Mouse (Mus musculus) cerebellum, adult 2 months (tissue): ENCODE measurements at regions not wholly inside any gene's neighbourhood (a gene's known extent, or its start where the extent isn't known, plus 50 kb on each side); places are given as distances from the start of the nearest gene placed in this dataset.
"Not testable (repeated sequence)": the region's sequence is repeated elsewhere in the genome, so short reads cannot be mapped to it uniquely, and the experiment has no call there.

ENCODE experiments used
- DNase-seq, 2 experiments: peaks; one replicate each; pipeline ENCODE4 v3.0.0; 2021
- H3K27ac ChIP-seq: fragments of 200-500 bp; 2 replicates; pipeline ENCODE4 v1.5.1; 2012; ENCODE audit warnings: low read length, control low read depth, inconsistent platforms; ENCODE audit not compliant: insufficient read depth
- H3K27me3 ChIP-seq: fragments of 200-500 bp; 2 replicates; pipeline ENCODE4 v1.6.1; 2012; ENCODE audit warnings: inconsistent platforms, mild to moderate bottlenecking, low read length, moderate library complexity; ENCODE audit not compliant: control insufficient read depth, insufficient read depth
- H3K4me1 ChIP-seq: fragments of 200-500 bp; 2 replicates; pipeline ENCODE4 v1.6.1; 2011; ENCODE audit warnings: low read length; ENCODE audit not compliant: control insufficient read depth, insufficient read depth
- H3K4me3 ChIP-seq: fragments of 200-500 bp; replicated peaks from 2 replicates; pipeline ENCODE3; 2011; ENCODE audit warnings: mild to moderate bottlenecking, low read depth, low read length, control low read depth; ENCODE audit not compliant: insufficient read depth
- CTCF ChIP-seq: fragments of 200-500 bp; IDR thresholded peaks from 2 replicates; pipeline ENCODE4 v1.5.1; 2011; ENCODE audit warnings: low read depth, mild to moderate bottlenecking, control low read depth, low read length, moderate library complexity, borderline replicate concordance; ENCODE audit not compliant: insufficient read depth
- POLR2A ChIP-seq: fragments of 200-500 bp; IDR thresholded peaks from 2 replicates; pipeline ENCODE4 v1.6.1; 2011; ENCODE audit warnings: low read length, control low read depth, borderline replicate concordance; ENCODE audit not compliant: insufficient read depth
- WGBS: fragments of 180-500 bp; shearing (Covaris S2); methylation state at CpG from one replicate; pipeline ENCODE4 v1.1.7; 2018; 5-methylcytosine and 5-hydroxymethylcytosine counted together

GRCm38 (mm10) chr2:98263641-98264040 is 398.4 kb upstream of the Gm10801 start:
- H3K4me1 ChIP-seq = no peaks in the 10 kb centered on the region
- H3K27ac ChIP-seq = no peak overlapping the region
- no peak overlapping the region for H3K4me3 ChIP-seq
- no peaks in the 10 kb centered on the region for H3K27me3 ChIP-seq
- TF ChIP-seq POLR2A (no peak), CTCF (no peak)
- 85% methylated on average over 1 of the region's 1 CpGs for WGBS
- no peak for DNase-seq

- TF ChIP-seq POLR2A (no peak), CTCF (no peak)
- no peaks in the 10 kb centered on the region for H3K27me3 ChIP-seq
- 4% methylated on average over 1 of the region's 1 CpGs for WGBS
- H3K27ac ChIP-seq = no peak overlapping the region
- no peaks in the 10 kb centered on the region for H3K4me1 ChIP-seq
- peak; percentile 31 to 64 for DNase-seq
- no peak overlapping the region for H3K4me3 ChIP-seq
These were observed 392.5 kb upstream of the Gm10801 start for GRCm38 (mm10) chr2:98269562-98269961.

GRCm38 (mm10) chr2:98286796-98287352 is 375.2 kb upstream of the Gm10801 start:
- no peaks in the 10 kb centered on the region for H3K27me3 ChIP-seq
- DNase-seq = no peak
- H3K27ac ChIP-seq = no peak overlapping the region
- no peaks in the 10 kb centered on the region for H3K4me1 ChIP-seq
- 92% methylated on average over 3 of the region's 3 CpGs for WGBS
- no peak overlapping the region for H3K4me3 ChIP-seq
- TF ChIP-seq CTCF (no peak), POLR2A (no peak)

- WGBS = 88% methylated on average over 13 of the region's 13 CpGs
- H3K4me1 ChIP-seq, H3K27ac ChIP-seq, H3K4me3 ChIP-seq, H3K27me3 ChIP-seq, DNase-seq: not testable (repeated sequence)
These were observed 332.0 kb upstream of the Gm10801 start for GRCm38 (mm10) chr2:98330025-98330424.

- TF ChIP-seq POLR2A (no peak), CTCF (no peak)
- Histone ChIP-seq H3K27me3 (no peaks in the 10 kb centered on the region), H3K4me3 (no peak overlapping the region), H3K27ac (no peak overlapping the region), H3K4me1 (no peaks in the 10 kb centered on the region)
- 10% methylated on average over 2 of the region's 2 CpGs for WGBS
- DNase-seq = peak in 1 of 2 experiments; percentile 6
These were observed 307.8 kb upstream of the Gm10801 start for GRCm38 (mm10) chr2:98354200-98354599.

GRCm38 (mm10) chr2:98379211-98379610 is 282.8 kb upstream of the Gm10801 start:
- Histone ChIP-seq H3K27me3 (no peaks in the 10 kb centered on the region), H3K4me1 (no peaks in the 10 kb centered on the region), H3K27ac (no peak overlapping the region), H3K4me3 (no peak overlapping the region)
- DNase-seq = no peak
- TF ChIP-seq POLR2A = no peak
- TF ChIP-seq CTCF = no peak
- 32% methylated on average over 1 of the region's 1 CpGs for WGBS
